Mouse (Mus musculus): ENCODE results near the gene Gm10295.

DNA sequence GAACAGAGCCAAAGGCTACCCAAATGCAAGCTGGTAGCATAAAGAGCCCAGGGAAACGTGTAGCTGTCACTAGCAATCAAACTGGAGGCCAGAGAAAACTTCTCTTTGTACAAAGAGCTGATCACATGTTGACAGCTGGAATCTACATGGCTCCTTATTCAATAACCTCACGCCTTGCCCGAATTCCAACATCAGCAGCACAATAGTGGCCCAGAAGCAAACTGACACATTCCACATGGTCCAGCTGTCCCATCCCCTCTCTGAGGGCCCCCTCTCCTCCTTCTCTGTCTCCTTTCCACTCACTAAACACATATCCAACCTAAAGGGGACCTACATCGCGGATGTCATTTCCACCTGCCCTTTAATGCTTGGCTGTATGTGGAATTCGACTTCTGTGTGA, 26.7 kb upstream of the Gm10295 start:
- no peak for TF ChIP-seq ZNF384 (IDR thresholded peaks at IDR 0.05; ENCODE audit: low read depth, low read length)
- TF ChIP-seq HCFC1 (IDR thresholded peaks at IDR 0.05; ENCODE audit: borderline replicate concordance, insufficient read depth, low read length): no peak
- TF ChIP-seq ZC3H11A (IDR thresholded peaks at IDR 0.05; ENCODE audit: borderline replicate concordance, low read depth, low read length): no peak
- TF ChIP-seq MAFK (IDR thresholded peaks at IDR 0.05; ENCODE audit: insufficient read depth, low read depth, low read length): no peak

Data from ES-E14 (cell line).